Mouse (Mus musculus) heart, postnatal 0 days (tissue): ENCODE measurements at regions not wholly inside any gene's neighbourhood (a gene's known extent, or its start where the extent isn't known, plus 50 kb on each side); places are given as distances from the start of the nearest gene placed in this dataset.

ENCODE experiments used
- ATAC-seq: fragments of 200-750 bp; cut with Nextera tagmentation; 2 replicates; pipeline ENCODE4 v1.8.0; 2017; ENCODE audit warnings: low read depth, moderate number of reproducible peaks, moderate library complexity; ENCODE audit not compliant: insufficient read depth
- DNase-seq: peaks from one replicate; pipeline ENCODE4 v3.0.0-alpha.2; 2016; ENCODE audit warnings: low spot score
- H3K27ac ChIP-seq: fragments of 300-500 bp; sonication (generic); 2 replicates; pipeline ENCODE4 v1.5.1; 2014; ENCODE audit warnings: low read depth, mild to moderate bottlenecking
- H3K27me3 ChIP-seq: fragments of 300-500 bp; sonication (generic); 2 replicates; pipeline ENCODE4 v1.6.1; 2014; ENCODE audit warnings: low read length, mixed read lengths; ENCODE audit not compliant: control insufficient read depth, insufficient read depth
- H3K36me3 ChIP-seq: fragments of 300-500 bp; sonication (generic); replicated peaks from 2 replicates; pipeline ENCODE4 v1.6.1; 2014; ENCODE audit warnings: low read length, mixed read lengths; ENCODE audit not compliant: control insufficient read depth, insufficient read depth
- H3K4me1 ChIP-seq: fragments of 300-500 bp; sonication (generic); 2 replicates; pipeline ENCODE4 v1.6.1; 2014; ENCODE audit warnings: antibody characterized with exemption; ENCODE audit not compliant: control insufficient read depth, insufficient read depth
- H3K4me2 ChIP-seq: fragments of 300-500 bp; sonication (generic); 2 replicates; pipeline ENCODE4 v1.6.1; 2014; ENCODE audit warnings: low read depth, mild to moderate bottlenecking, low read length, moderate library complexity
- H3K4me3 ChIP-seq: fragments of 300-500 bp; sonication (generic); 2 replicates; pipeline ENCODE4 v1.5.1; 2014; ENCODE audit warnings: low read depth, low read length
- H3K9ac ChIP-seq: fragments of 300-500 bp; sonication (generic); replicated peaks from 2 replicates; pipeline ENCODE4 v1.6.1; 2014; ENCODE audit warnings: low read depth, low read length, mixed read lengths
- H3K9me3 ChIP-seq: fragments of 300-500 bp; sonication (generic); replicated peaks from 2 replicates; pipeline ENCODE4 v1.6.1; 2016; ENCODE audit warnings: low read length; ENCODE audit not compliant: control insufficient read depth
- CTCF ChIP-seq: IDR thresholded peaks from 2 replicates; pipeline ENCODE4 v1.5.1; 2016; ENCODE audit warnings: antibody characterized with exemption, control low read depth, low read depth
- EP300 ChIP-seq: IDR thresholded peaks from 2 replicates; pipeline ENCODE4 v1.6.1; 2016; ENCODE audit warnings: antibody characterized with exemption, low read depth
- WGBS: fragments of 180-500 bp; shearing (Covaris S2); extraction: QIAGEN DNeasy Blood & Tissue Kit; methylation state at CpG from one replicate; pipeline ENCODE4 v1.1.7; 2014; 5-methylcytosine and 5-hydroxymethylcytosine counted together

DNA sequence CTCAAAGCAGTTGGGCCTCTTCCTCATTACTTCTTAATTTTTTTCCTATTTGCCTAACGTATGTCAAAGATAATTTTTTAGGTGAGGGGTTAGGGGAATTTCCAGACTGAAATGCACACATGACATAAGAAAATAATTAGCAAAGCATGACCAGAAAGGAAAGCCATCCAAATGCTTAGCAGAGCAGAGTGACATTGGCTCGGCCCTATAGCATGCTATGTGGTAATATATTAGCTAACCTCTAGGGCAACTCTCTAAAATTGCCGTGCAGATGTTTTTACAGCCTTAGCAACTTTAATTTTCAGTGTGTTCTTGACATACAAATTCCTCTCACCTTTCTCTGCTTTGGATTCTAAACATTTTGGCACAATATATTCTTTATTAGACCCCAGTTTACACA lies 421.2 kb upstream of the Fam92a start:
- Histone ChIP-seq H3K36me3 (no peaks in the 10 kb centered on the region), H3K4me3 (no peak overlapping the region), H3K27ac (no peak overlapping the region), H3K9me3 (no peaks in the 10 kb centered on the region), H3K4me2 (no peak overlapping the region), H3K4me1 (no peaks in the 10 kb centered on the region), H3K9ac (no peak overlapping the region), H3K27me3 (no peaks in the 10 kb centered on the region)
- ATAC-seq, result no peak
- no peak for DNase-seq
- 71% methylated on average over 3 of the region's 3 CpGs for WGBS
- TF ChIP-seq CTCF, result no peak
- TF ChIP-seq EP300, result no peak

DNA sequence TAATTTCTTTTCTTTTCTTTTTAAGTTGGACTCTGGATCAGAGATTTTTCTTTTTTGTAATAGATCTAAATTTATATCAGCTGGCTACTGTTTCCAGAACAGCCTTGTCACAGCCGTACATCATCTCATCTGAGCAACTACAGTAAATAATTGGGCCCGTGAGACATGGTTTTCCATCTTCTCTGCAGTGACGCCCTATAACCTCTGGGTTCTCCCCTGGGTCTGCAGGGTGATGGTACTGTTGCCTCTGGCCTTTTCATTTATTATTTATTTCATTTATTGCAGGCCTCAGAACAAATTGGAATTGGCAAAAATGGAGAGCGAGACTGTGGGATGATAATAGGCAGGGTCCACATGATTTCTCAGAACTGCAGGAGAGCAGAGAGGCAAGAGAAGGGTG lies 406.3 kb upstream of the Fam92a start:
- DNase-seq (no peak), ATAC-seq (no peak)
- H3K27ac ChIP-seq, result no peak overlapping the region
- 84% methylated on average over 4 of the region's 4 CpGs for WGBS
- no peaks in the 10 kb centered on the region for H3K9me3 ChIP-seq
- H3K36me3 ChIP-seq, result no peaks in the 10 kb centered on the region
- H3K9ac ChIP-seq, result no peak overlapping the region
- H3K4me1 ChIP-seq, result 0 out of 2 replicates have a peak, but pooled peaks cover 3% of the 10 kb centered on the region
- H3K4me2 ChIP-seq, result no peak overlapping the region
- TF ChIP-seq EP300, result no peak
- TF ChIP-seq CTCF, result no peak
- no peak overlapping the region for H3K4me3 ChIP-seq
- H3K27me3 ChIP-seq, result no peaks in the 10 kb centered on the region

DNA sequence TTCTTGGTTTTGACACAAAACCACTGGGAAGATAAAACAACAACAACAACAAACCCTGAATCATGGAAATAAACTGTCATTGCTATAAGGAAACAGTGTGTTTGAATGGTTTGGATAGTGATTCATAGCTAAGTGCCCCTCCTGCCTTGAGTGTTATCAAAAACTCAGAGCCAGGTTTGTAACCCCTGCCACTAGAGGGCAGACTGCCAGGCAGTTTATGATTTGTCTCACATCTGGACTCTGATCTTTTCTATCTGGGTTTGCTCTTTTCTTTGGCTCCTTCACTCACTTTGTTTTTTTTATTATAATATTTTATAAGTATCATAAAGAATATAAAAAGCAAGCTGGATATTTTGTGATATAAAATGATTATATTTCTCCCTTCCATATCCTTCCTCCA lies 400.1 kb upstream of the Fam92a start:
- no peak overlapping the region for H3K4me2 ChIP-seq
- no peaks in the 10 kb centered on the region for H3K36me3 ChIP-seq
- no peaks in the 10 kb centered on the region for H3K9me3 ChIP-seq
- DNase-seq, result no peak
- no peak overlapping the region for H3K27ac ChIP-seq
- H3K27me3 ChIP-seq, result no peaks in the 10 kb centered on the region
- H3K4me3 ChIP-seq, result no peak overlapping the region
- TF ChIP-seq CTCF (peak; percentile 41), EP300 (no peak)
- H3K4me1 ChIP-seq, result no peaks in the 10 kb centered on the region
- ATAC-seq, result no peak
- no peak overlapping the region for H3K9ac ChIP-seq

DNA sequence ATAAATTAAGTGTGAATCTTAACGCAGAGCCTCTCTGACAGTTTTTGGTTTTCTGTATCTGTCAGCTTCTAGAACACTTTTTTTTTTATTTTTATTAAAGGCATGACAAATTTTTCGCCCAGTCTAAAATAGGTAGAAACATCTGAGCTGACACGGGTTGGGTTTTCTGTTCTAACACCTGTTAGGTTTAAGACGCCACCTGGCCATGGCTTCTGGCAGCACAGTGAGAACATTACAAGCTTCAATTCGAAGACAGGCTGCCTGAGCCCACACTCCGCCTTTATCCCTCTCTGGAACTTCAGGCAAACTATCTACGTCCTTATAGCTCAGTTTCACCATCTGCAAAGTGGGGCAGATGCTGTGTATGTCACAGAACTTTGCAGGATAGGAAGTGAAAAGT lies 398.9 kb upstream of the Fam92a start:
- Histone ChIP-seq H3K9ac (no peak overlapping the region), H3K4me3 (no peak overlapping the region), H3K27ac (no peak overlapping the region), H3K9me3 (no peaks in the 10 kb centered on the region), H3K36me3 (no peaks in the 10 kb centered on the region), H3K4me1 (no peaks in the 10 kb centered on the region), H3K4me2 (no peak overlapping the region), H3K27me3 (no peaks in the 10 kb centered on the region)
- ATAC-seq (no peak), DNase-seq (no peak)
- 75% methylated on average over 7 of the region's 7 CpGs for WGBS
- no peak for TF ChIP-seq CTCF
- TF ChIP-seq EP300, result no peak

GRCm38 (mm10) chr4:12567643-12568042 lies 395.8 kb upstream of the Fam92a start:
- Histone ChIP-seq H3K4me1 (no peaks in the 10 kb centered on the region), H3K4me3 (no peak overlapping the region), H3K4me2 (no peak overlapping the region), H3K36me3 (no peaks in the 10 kb centered on the region), H3K27ac (no peak overlapping the region), H3K9me3 (no peaks in the 10 kb centered on the region), H3K9ac (no peak overlapping the region), H3K27me3 (no peaks in the 10 kb centered on the region)
- ATAC-seq, result no peak
- no peak for DNase-seq
- WGBS, result 43% methylated on average over 5 of the region's 5 CpGs
- TF ChIP-seq CTCF (no peak), EP300 (no peak)

DNA sequence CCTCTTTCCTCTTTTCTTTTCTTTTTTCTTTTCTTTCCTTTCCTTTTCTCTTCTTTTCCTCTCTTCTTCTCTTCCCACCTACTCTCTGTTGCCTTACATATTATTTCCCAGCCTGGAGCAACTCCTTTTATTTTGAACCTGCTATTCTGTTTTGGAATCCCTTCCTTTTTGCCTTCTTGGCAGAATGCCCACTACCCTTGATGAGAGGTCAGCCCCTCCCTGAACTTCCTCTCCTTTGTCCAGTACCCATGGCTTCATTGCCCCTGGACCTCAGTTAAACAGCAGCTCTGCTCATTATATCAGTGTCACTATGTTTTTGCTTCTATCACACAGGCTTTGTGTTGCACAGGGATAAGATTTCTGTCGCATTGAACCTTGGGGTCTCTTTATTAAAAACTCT lies 391.2 kb upstream of the Fam92a start:
- Histone ChIP-seq H3K4me3 (no peak overlapping the region), H3K36me3 (no peaks in the 10 kb centered on the region), H3K27ac (no peak overlapping the region), H3K4me2 (no peak overlapping the region), H3K9me3 (no peaks in the 10 kb centered on the region), H3K4me1 (no peaks in the 10 kb centered on the region), H3K27me3 (no peaks in the 10 kb centered on the region), H3K9ac (no peak overlapping the region)
- no peak for ATAC-seq
- no peak for DNase-seq
- TF ChIP-seq CTCF, result no peak
- no peak for TF ChIP-seq EP300
- WGBS, result 54% methylated on average over 1 of the region's 1 CpGs
